Mouse (Mus musculus): Measurements from ENCODE around the gene Aasdh. TPM values are rescaled to one million over a fixed set of nuclear protein-coding genes. Genes with fewer than 3 reads are reported as not detected.
"Not testable (repeated sequence)": the region's sequence is repeated elsewhere in the genome, so short reads cannot be mapped to it uniquely, and the experiment has no call there.

The Aasdh gene
- total RNA-seq, 2 experiments from 2014 or later = 13.9 to 16.2 TPM

GRCm38 (mm10) chr5:76922833-76923232 is 17.5 kb upstream of the Aasdh start:
- intact Hi-C loops (cut with DNase I) = no loop called here
- DNase-seq = no peak

GRCm38 (mm10) chr5:76912522-76912921 is 7.2 kb upstream of the Aasdh start:
- intact Hi-C loops (cut with DNase I); DNase-seq: not testable (repeated sequence)

GRCm38 (mm10) chr5:76910807-76911206 is 5.5 kb upstream of the Aasdh start:
- DNase-seq = no peak
- intact Hi-C loops (cut with DNase I) = no loop called here

DNA sequence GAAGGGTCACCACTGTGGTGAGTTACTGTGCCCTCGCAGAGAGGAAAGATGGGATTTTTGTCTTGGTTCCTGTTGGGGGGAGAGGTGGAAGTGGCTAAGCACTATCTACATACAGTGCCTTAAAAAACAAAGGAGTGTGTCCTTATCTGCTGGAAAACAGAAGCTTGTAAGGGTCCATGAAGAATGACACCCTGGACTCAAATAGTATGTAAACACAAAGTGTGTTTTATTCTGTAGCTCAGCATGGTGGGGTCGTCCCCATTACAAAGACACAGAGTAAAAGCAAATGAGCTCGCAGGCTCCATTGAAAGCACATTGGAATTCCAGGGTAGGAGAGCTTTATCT is 813 bp upstream of the Aasdh start:
- no peak for DNase-seq
- intact Hi-C loops (cut with DNase I) = no loop called here

DNA sequence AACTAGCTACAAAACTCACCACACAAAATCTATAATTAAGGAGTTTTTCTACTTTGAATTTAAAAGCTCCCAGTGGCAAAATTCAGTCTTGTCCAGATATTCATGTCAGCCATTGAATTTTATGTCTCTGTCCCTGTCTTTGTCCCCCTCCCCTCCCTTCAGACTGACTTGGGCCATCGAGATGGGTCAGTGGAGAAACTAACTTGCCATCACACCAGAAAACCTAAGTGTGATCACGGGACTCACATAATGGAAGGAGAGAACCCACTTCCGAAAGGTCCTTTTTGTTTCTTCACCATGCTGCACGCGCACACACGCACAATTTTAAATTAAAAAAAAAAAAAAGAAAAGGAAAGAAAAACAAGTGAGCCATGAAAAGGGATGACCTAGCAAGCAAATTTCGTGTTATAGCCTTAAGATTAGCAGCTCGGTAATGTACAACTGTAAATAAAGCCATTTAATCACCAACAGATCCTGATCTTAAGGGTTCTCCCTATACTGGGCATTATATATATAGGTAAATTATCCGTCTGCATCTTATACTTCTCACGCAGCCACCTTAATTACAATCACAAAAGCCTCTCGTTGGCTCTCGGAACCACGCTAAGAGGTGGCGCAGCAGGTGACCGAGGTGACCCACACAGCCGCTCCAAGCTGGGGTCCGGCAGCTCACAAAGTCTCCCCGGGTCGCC is 455 bp downstream of the Aasdh start:
- DNase-seq = no peak
- intact Hi-C loops (cut with DNase I) = loop anchor here (1.0 to 2.0 kb wide), 2 partner anchors 46 to 70 kb away; partner anchors contain the start of genes Paics, Ppat and Srp72

GRCm38 (mm10) chr5:76902131-76902530 is 3.2 kb downstream of the Aasdh start:
- intact Hi-C loops (cut with DNase I) = no loop called here
- no peak for DNase-seq

GRCm38 (mm10) chr5:76893084-76893483 is 12.2 kb downstream of the Aasdh start:
- DNase-seq = no peak
- intact Hi-C loops (cut with DNase I) = no loop called here

- DNase-seq = no peak
- intact Hi-C loops (cut with DNase I) = no loop called here
These were observed 12.7 kb downstream of the Aasdh start for GRCm38 (mm10) chr5:76892608-76893007.

DNA sequence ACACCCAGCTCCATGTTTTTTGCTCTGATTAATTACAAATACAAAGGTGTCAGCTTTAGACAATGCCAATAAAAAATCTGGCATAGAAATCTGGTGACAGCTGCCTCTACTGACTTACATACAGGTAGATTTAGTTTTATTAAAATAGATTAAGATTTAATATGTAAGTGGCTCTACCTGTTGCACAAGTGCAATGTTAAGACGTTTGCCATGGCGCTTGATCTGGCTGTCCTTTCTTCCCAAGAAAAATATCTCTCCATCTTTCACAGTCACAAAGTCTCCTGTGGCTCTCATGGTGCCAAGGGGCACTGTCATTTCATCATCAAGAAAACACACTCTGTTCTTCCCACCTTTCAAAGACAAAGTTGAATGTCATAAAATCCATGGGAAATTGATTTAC is 18.3 kb downstream of the Aasdh start:
- DNase-seq = no peak
- intact Hi-C loops (cut with DNase I) = no loop called here

DNA sequence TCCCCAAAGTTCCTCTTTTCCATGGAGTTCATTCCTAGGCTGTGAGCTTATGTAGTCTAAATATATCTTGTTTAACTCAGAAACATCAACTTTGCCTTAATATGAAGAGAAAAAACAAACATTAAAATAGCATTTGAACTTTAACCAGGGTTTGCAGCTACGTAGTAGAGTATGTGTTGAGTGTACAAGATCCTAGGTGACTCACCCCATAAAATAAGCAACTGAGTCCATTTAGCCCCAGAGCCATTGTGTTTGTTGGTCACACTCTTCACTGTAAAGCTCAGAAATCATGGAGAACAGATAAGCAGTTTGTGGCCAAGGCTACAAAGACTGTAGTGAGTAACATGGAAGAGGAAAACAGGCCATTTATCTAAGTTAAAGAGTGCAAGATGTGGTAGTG is 21.2 kb downstream of the Aasdh start:
- intact Hi-C loops (cut with DNase I) = no loop called here
- no peak for DNase-seq

- DNase-seq = peak; percentile 31 to 43
- intact Hi-C loops (cut with DNase I) = no loop called here
These were observed 29.1 kb downstream of the Aasdh start for GRCm38 (mm10) chr5:76876106-76876758.

DNA sequence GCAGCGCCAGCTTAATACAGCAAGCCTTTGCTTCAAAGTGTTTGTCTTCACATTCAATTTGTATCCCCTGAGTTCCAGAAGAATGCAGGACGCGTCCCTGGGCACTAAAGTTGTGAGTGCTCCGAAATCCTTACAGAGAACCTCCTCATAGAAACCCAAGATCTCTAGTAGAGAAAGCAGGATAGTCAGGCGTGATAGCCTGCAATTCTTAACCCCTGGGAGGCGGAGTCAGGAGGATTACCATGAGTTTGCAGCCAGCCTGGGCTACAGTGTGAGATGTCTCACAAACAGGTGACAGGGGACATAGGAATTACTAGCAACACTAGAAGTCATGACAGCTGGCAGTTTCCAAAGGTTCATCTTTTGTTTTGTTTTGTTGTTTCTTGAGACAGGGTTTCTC is 35.8 kb downstream of the Aasdh start:
- intact Hi-C loops (cut with DNase I) = no loop called here
- DNase-seq = no peak

DNA sequence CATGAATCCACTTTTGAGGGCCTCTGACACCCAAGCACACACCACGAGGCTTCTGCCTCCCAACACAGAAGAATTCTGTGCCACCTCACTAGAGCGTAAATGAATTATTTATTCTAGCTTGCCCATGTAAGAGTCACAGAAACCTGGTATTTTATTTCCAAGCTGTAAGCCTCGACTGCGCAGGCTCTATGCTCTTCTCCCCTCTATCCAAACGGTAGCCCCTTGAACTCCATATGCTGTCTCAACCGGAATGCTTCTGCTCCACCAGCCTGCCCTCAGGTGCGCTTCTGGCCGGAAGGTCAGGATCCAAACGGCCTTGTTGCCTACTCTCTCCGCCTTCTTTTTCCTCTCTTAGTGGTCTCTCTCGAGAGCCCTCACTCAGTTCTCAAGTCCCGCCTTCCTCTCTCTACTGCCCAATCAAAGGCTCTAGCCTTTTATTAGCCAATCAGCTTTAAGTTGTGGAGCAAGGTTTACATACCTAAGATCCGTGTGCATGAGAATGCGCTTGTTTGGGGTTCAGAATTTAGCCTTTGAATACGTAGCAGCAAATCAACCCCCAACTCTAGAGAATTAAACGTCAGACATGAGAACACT is 36.5 kb downstream of the Aasdh start:
- intact Hi-C loops (cut with DNase I) = no loop called here
- DNase-seq = peak in 1 of 2 experiments; percentile 3

DNA sequence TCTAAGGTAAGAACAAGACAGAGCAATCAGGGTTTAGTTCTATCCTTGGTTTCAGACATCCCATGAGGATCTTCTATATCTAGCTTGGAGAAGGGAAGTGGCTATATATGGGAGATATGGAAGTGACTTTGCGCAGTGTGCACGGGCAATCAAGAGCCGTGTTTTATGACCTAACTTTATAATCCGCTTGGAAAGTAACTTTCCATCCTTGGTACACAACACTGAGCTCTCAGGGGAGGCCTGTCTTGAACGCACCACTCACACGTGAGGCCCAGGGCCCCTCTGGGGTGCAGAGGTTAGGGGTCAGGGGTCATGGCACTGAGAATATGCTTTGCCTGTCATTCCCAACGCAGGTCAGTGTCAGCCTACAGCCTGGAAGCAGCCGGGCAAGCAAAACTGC is 38.5 kb downstream of the Aasdh start:
- intact Hi-C loops (cut with DNase I) = no loop called here

DNA sequence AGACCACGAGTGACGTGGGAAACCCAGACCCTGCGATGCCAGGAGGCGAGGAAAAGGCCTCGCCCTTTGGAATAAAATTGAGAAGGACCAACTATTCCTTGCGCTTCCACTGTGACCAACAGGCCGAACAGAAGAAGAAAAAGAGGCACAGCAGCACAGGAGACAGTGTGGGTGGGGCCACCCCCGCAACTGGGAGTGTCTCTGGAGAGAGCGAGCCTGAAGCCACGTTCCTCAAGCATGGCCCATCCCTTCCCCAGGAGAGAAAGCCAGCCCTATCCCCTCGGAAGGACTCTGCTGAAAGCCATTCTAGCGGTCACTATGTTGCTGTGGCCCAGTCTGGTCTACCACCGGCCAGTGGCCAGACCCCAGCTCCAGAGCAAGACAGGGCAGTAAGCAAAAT is 46.9 kb downstream of the Aasdh start:
- intact Hi-C loops (cut with DNase I) = no loop called here
- no peak for DNase-seq

More for the DNA sequence above, 38.5 kb downstream of the Aasdh start:
- no peak for DNase-seq

DNA sequence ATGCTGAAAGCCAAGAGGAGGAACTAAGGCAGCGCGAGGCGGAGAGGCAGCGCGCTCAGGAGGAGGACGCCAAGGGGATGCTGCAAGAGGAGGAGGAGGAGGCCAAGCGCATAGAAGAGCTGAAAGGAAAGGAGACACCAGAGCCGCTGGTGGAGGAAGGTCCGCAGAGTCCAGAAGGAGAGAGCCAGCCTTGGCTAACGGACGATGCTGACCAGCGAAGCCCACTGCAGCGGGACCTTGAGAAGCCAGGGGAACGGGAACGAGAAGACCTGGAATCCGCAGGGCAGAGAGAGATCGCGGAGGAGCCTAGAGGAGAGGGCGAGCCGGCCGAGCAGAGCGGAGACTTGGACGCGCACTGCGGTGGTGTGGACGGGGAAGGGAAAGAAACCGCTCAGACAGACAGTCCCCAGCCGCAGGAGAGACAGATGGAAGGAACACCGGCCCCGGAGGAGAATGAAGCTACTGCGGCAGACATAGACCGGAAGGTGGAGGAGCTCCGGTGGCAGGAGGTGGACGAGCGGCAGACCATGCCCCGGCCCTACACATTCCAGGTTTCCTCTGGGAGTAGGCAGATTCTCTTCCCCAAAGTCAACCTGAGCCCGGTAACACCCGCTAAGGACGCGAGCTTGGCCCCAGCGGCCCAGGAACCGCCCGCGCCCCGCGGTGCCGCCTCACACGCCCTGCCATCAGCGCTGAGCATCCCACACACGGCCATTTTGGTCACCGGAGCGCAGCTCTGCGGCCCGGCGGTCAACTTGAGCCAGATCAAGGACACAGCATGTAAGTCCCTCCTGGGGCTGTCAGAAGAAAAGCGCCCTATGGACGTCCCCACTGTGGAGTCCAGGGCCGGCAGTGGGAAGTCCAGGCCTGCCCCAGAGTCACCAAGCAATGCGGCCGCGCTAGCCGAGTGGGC is 48.0 kb downstream of the Aasdh start:
- intact Hi-C loops (cut with DNase I) = no loop called here
- DNase-seq = no peak

DNA sequence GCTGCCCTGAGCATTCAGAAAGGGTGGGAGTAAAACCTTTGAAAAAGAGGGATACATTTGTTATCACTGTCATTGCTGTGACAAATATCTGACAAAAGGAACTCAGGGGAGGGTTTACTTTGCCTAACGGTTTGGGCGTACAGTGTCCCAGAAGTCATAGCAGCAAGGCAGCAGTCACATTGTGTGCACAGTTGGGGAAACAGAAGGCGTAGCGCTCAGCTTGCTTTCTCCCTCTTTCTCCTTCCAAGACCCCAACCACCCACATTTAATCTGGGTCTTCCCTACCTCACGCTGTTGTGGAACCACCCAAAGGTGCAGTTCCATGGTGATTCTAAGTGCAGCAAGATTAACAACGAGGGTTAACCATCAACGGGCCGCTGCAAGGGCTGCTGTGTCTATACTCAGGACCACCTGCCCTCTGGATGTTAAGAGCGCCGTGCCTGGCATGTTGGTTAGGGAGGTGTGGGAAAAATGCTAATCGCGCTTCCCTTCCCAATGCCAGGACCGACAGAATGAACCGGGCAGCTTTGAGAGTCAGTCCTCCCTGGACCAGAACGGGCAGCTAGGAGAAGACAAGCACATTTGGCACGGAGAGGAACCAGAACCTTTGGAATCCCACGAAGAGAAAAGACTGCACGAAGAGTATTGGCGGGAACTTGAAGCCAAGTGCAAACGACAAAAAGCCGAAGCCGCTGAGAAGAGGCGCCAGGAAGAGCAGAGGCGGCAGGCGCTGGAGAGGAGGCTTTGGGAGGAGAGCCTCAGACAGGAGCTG is 49.3 kb downstream of the Aasdh start:
- no peak for DNase-seq
- intact Hi-C loops (cut with DNase I) = no loop called here

DNA sequence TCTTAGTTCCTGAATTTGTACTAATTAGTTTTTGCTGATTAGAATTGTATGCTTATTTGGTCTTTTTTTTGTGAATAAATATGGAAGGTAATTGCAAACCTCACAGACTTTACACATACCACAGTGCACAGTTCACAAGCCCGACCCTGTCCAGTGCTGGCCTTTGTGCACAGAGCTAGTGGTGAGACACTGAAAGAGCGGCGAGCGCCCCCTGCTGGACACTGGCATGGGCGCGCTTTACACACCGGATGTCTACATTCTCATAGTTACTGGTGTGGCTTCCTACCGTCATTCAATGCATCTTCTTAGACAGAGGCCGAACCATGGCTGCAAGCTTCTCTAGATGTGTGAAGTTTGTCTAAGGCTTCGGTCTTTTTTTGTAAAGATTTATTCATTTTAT is 51.8 kb downstream of the Aasdh start:
- peak; percentile 66 to 75 for DNase-seq
- intact Hi-C loops (cut with DNase I) = no loop called here

DNA sequence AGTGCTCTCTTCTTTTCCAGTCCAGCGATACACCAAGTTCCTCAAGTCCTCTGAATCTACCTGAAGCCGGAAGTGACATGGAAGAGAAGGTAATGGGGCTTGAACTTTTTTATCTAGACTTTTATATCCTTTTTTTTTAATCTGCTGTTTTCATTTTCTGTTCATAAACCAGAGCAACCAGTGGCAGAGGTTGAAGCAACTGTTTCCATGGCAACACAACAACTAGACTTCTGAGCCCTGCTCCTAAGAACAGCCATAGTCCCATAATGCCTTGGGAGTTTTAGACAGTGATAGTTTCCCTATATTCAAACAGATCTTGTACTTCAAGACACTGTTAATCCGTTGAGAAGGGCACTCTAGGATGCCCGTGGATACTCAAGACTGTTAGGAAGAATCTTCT is 54.0 kb downstream of the Aasdh start:
- intact Hi-C loops (cut with DNase I) = no loop called here
- no peak for DNase-seq

DNA sequence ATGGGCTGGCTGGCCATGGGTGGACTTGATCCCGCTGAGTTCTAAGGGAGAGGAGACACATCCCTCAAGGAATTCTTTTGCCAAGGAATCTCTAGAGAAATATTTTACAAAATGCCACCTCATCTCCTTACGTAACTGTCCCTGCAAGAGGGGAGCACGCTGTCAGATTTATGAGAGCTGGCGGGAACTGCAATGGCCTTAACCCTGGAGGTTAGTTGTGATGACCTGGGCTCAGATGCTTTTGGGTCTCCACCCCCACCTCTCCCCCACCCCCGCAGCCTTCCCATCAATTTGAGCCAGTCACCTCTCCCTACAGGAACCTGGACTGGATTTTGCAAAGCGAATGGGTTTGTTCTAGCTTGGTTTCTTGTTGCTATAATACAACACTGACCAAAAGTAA is 58.2 kb downstream of the Aasdh start:
- intact Hi-C loops (cut with DNase I) = no loop called here
- no peak for DNase-seq

Measured in heart, postnatal 36 days (tissue).